Mouse (Mus musculus): ENCODE data around the gene Dppa4. TPM values are rescaled to one million over a fixed set of nuclear protein-coding genes. Genes with fewer than 3 reads are reported as not detected.

Dppa4 gene
- polyA plus RNA-seq (2015; fragmentation: Nextera tagmentation; extraction: Ambion mirVana): not detected in 2 replicates

GRCm38 (mm10) chr16:48283517-48283916, at the start of gene Dppa4:
Dppa4 (plus strand) TSS chr16:48283733.
- no peaks in the 10 kb centered on the region for H3K27me3 ChIP-seq (ENCODE audit: control insufficient read depth, insufficient read depth, low read length)
- H3K9me3 ChIP-seq (replicated peaks; ENCODE audit: control insufficient read depth, low read length): no peaks in the 10 kb centered on the region
- no peak within 1 kb of the TSS for H3K4me2 ChIP-seq (ENCODE audit: low read depth, low read length)
- no peaks in the 10 kb centered on the region for H3K4me1 ChIP-seq (ENCODE audit: control insufficient read depth, insufficient read depth, low read length)
- no peak for ATAC-seq (replicated peaks; ENCODE audit: extremely low read depth, insufficient read depth, low FRiP score)
- H3K27ac ChIP-seq (ENCODE audit: low read length): no peak within 1 kb of the TSS
- no peaks in the 10 kb centered on the region for H3K36me3 ChIP-seq (ENCODE audit: control insufficient read depth, insufficient read depth)
- no peak within 1 kb of the TSS for H3K9ac ChIP-seq (ENCODE audit: low read length)
- WGBS: 71% methylated on average over 4 of the region's 4 CpGs
- H3K4me3 ChIP-seq (ENCODE audit: low read length): no peak within 1 kb of the TSS

- Histone ChIP-seq H3K27ac (ENCODE audit: low read length) (no peak overlapping the region), H3K9me3 (replicated peaks; ENCODE audit: control insufficient read depth, low read length) (no peaks in the 10 kb centered on the region; the same call in 1 of the 2 replicates), H3K36me3 (ENCODE audit: control insufficient read depth, insufficient read depth) (no peaks in the 10 kb centered on the region), H3K9ac (ENCODE audit: low read length) (no peak overlapping the region), H3K4me2 (ENCODE audit: low read depth, low read length) (no peak overlapping the region), H3K4me1 (ENCODE audit: control insufficient read depth, insufficient read depth, low read length) (no peaks in the 10 kb centered on the region), H3K27me3 (ENCODE audit: control insufficient read depth, insufficient read depth, low read length) (no peaks in the 10 kb centered on the region), H3K4me3 (ENCODE audit: low read length) (no peak overlapping the region)
- no peak for ATAC-seq (replicated peaks; ENCODE audit: extremely low read depth, insufficient read depth, low FRiP score)
- WGBS: 79% methylated on average over 1 of the region's 1 CpGs
Observed at GRCm38 (mm10) chr16:48234999-48235398, 48.5 kb upstream of the Dppa4 start.

GRCm38 (mm10) chr16:48237676-48238075, 45.9 kb upstream of the Dppa4 start:
- ATAC-seq (replicated peaks; ENCODE audit: extremely low read depth, insufficient read depth, low FRiP score): no peak
- WGBS: 73% methylated on average over 7 of the region's 7 CpGs
- no peak overlapping the region for H3K9ac ChIP-seq (ENCODE audit: low read length)

GRCm38 (mm10) chr16:48247044-48247661, 36.4 kb upstream of the Dppa4 start:
- H3K27ac ChIP-seq (ENCODE audit: low read length): no peak overlapping the region
- H3K9me3 ChIP-seq (replicated peaks; ENCODE audit: control insufficient read depth, low read length): no peaks in the 10 kb centered on the region
- H3K4me2 ChIP-seq (ENCODE audit: low read depth, low read length): no peak overlapping the region
- H3K36me3 ChIP-seq (ENCODE audit: control insufficient read depth, insufficient read depth): no peaks in the 10 kb centered on the region
- no peak overlapping the region for H3K9ac ChIP-seq (ENCODE audit: low read length)
- 75% methylated on average over 2 of the region's 2 CpGs for WGBS
- no peak for ATAC-seq (replicated peaks; ENCODE audit: extremely low read depth, insufficient read depth, low FRiP score)
- H3K27me3 ChIP-seq (ENCODE audit: control insufficient read depth, insufficient read depth, low read length): no peaks in the 10 kb centered on the region
- no peak overlapping the region for H3K4me3 ChIP-seq (ENCODE audit: low read length)
- H3K4me1 ChIP-seq (ENCODE audit: control insufficient read depth, insufficient read depth, low read length): no peaks in the 10 kb centered on the region

More at GRCm38 (mm10) chr16:48237676-48238075, 45.9 kb upstream of the Dppa4 start:
- Histone ChIP-seq H3K4me1 (ENCODE audit: control insufficient read depth, insufficient read depth, low read length) (no peaks in the 10 kb centered on the region), H3K36me3 (ENCODE audit: control insufficient read depth, insufficient read depth) (no peaks in the 10 kb centered on the region), H3K4me3 (ENCODE audit: low read length) (no peak overlapping the region), H3K4me2 (ENCODE audit: low read depth, low read length) (no peak overlapping the region), H3K27ac (ENCODE audit: low read length) (no peak overlapping the region), H3K9me3 (replicated peaks; ENCODE audit: control insufficient read depth, low read length) (no peaks in the 10 kb centered on the region; the same call in 1 of the 2 replicates), H3K27me3 (ENCODE audit: control insufficient read depth, insufficient read depth, low read length) (no peaks in the 10 kb centered on the region)

GRCm38 (mm10) chr16:48252824-48253223, 30.7 kb upstream of the Dppa4 start:
- Histone ChIP-seq H3K9ac (ENCODE audit: low read length) (no peak overlapping the region), H3K4me2 (ENCODE audit: low read depth, low read length) (no peak overlapping the region), H3K9me3 (replicated peaks; ENCODE audit: control insufficient read depth, low read length) (0 out of 2 replicates have a peak, but pooled peaks cover 2% of the 10 kb centered on the region), H3K4me1 (ENCODE audit: control insufficient read depth, insufficient read depth, low read length) (no peaks in the 10 kb centered on the region), H3K27me3 (ENCODE audit: control insufficient read depth, insufficient read depth, low read length) (no peaks in the 10 kb centered on the region), H3K36me3 (ENCODE audit: control insufficient read depth, insufficient read depth) (no peaks in the 10 kb centered on the region), H3K27ac (ENCODE audit: low read length) (no peak overlapping the region), H3K4me3 (ENCODE audit: low read length) (no peak overlapping the region)
- ATAC-seq (replicated peaks; ENCODE audit: extremely low read depth, insufficient read depth, low FRiP score): no peak
- 30% methylated on average over 4 of the region's 4 CpGs for WGBS

GRCm38 (mm10) chr16:48254584-48254983, 28.9 kb upstream of the Dppa4 start:
- Histone ChIP-seq H3K4me3 (ENCODE audit: low read length) (no peak overlapping the region), H3K4me2 (ENCODE audit: low read depth, low read length) (no peak overlapping the region), H3K9me3 (replicated peaks; ENCODE audit: control insufficient read depth, low read length) (0 out of 2 replicates have a peak, but pooled peaks cover 2% of the 10 kb centered on the region), H3K4me1 (ENCODE audit: control insufficient read depth, insufficient read depth, low read length) (no peaks in the 10 kb centered on the region), H3K27ac (ENCODE audit: low read length) (no peak overlapping the region), H3K27me3 (ENCODE audit: control insufficient read depth, insufficient read depth, low read length) (no peaks in the 10 kb centered on the region), H3K36me3 (ENCODE audit: control insufficient read depth, insufficient read depth) (no peaks in the 10 kb centered on the region), H3K9ac (ENCODE audit: low read length) (no peak overlapping the region)
- 91% methylated on average over 5 of the region's 5 CpGs for WGBS
- no peak for ATAC-seq (replicated peaks; ENCODE audit: extremely low read depth, insufficient read depth, low FRiP score)

- H3K4me1 ChIP-seq (ENCODE audit: control insufficient read depth, insufficient read depth, low read length): no peaks in the 10 kb centered on the region
- no peak overlapping the region for H3K9ac ChIP-seq (ENCODE audit: low read length)
- H3K4me3 ChIP-seq (ENCODE audit: low read length): no peak overlapping the region
- WGBS: 84% methylated on average over 4 of the region's 4 CpGs
- H3K4me2 ChIP-seq (ENCODE audit: low read depth, low read length): no peak overlapping the region
- H3K36me3 ChIP-seq (ENCODE audit: control insufficient read depth, insufficient read depth): no peaks in the 10 kb centered on the region
- H3K27ac ChIP-seq (ENCODE audit: low read length): no peak overlapping the region
- no peaks in the 10 kb centered on the region for H3K27me3 ChIP-seq (ENCODE audit: control insufficient read depth, insufficient read depth, low read length)
- H3K9me3 ChIP-seq (replicated peaks; ENCODE audit: control insufficient read depth, low read length): 0 out of 2 replicates have a peak, but pooled peaks cover 2% of the 10 kb centered on the region
- no peak for ATAC-seq (replicated peaks; ENCODE audit: extremely low read depth, insufficient read depth, low FRiP score)
Observed at GRCm38 (mm10) chr16:48259519-48259918, 24.0 kb upstream of the Dppa4 start.

- no peak overlapping the region for H3K4me2 ChIP-seq (ENCODE audit: low read depth, low read length)
- no peak for ATAC-seq (replicated peaks; ENCODE audit: extremely low read depth, insufficient read depth, low FRiP score)
- H3K9me3 ChIP-seq (replicated peaks; ENCODE audit: control insufficient read depth, low read length): no peaks in the 10 kb centered on the region
- H3K9ac ChIP-seq (ENCODE audit: low read length): no peak overlapping the region
- H3K4me3 ChIP-seq (ENCODE audit: low read length): no peak overlapping the region
- WGBS: 76% methylated on average over 1 of the region's 1 CpGs
- H3K4me1 ChIP-seq (ENCODE audit: control insufficient read depth, insufficient read depth, low read length): no peaks in the 10 kb centered on the region
- H3K36me3 ChIP-seq (ENCODE audit: control insufficient read depth, insufficient read depth): no peaks in the 10 kb centered on the region
- H3K27me3 ChIP-seq (ENCODE audit: control insufficient read depth, insufficient read depth, low read length): no peaks in the 10 kb centered on the region
- H3K27ac ChIP-seq (ENCODE audit: low read length): no peak overlapping the region
Observed at GRCm38 (mm10) chr16:48262901-48263300, 20.6 kb upstream of the Dppa4 start.

- Histone ChIP-seq H3K4me3 (ENCODE audit: low read length) (no peak overlapping the region), H3K9ac (ENCODE audit: low read length) (no peak overlapping the region), H3K36me3 (ENCODE audit: control insufficient read depth, insufficient read depth) (no peaks in the 10 kb centered on the region), H3K4me2 (ENCODE audit: low read depth, low read length) (no peak overlapping the region), H3K9me3 (replicated peaks; ENCODE audit: control insufficient read depth, low read length) (no peaks in the 10 kb centered on the region), H3K27ac (ENCODE audit: low read length) (no peak overlapping the region), H3K4me1 (ENCODE audit: control insufficient read depth, insufficient read depth, low read length) (no peaks in the 10 kb centered on the region), H3K27me3 (ENCODE audit: control insufficient read depth, insufficient read depth, low read length) (no peaks in the 10 kb centered on the region)
- 51% methylated on average over 4 of the region's 4 CpGs for WGBS
- no peak for ATAC-seq (replicated peaks; ENCODE audit: extremely low read depth, insufficient read depth, low FRiP score)
Observed at GRCm38 (mm10) chr16:48265856-48266255, 17.7 kb upstream of the Dppa4 start.

Measured in heart, embryonic 16.5 days (tissue).